Mouse (Mus musculus): Measurements from ENCODE around the gene Nptn. TPM values are rescaled to one million over a fixed set of nuclear protein-coding genes. Genes with fewer than 3 reads are reported as not detected.

Nptn gene
- total RNA-seq, 2 experiments from 2014 or later, result 987 to 1,013 TPM

- intact Hi-C loops (cut with DNase I), result loop anchor here (10.0 kb wide), 1 partner anchor 207 kb away; no protein-coding TSS in a partner anchor
- DNase-seq (ENCODE audit: low spot score in 2 of 2), result no peak
Measured at GRCm38 (mm10) chr9:58668171-58668570, 86.1 kb downstream of the Nptn start.

- intact Hi-C loops (cut with DNase I), result loop anchor here (10.0 kb wide), 1 partner anchor 206 kb away; no protein-coding TSS in a partner anchor
- DNase-seq (ENCODE audit: low spot score in 2 of 2), result no peak
Measured at GRCm38 (mm10) chr9:58669071-58669470, 87.0 kb downstream of the Nptn start.

GRCm38 (mm10) chr9:58669819-58670218, 87.8 kb downstream of the Nptn start:
- DNase-seq (ENCODE audit: low spot score in 2 of 2), result no peak
- intact Hi-C loops (cut with DNase I), result loop anchor here (10.0 kb wide), 1 partner anchor 205 kb away; no protein-coding TSS in a partner anchor

GRCm38 (mm10) chr9:58672474-58672873, 90.4 kb downstream of the Nptn start:
- intact Hi-C loops (cut with DNase I), result no loop called here

GRCm38 (mm10) chr9:58674736-58675135, 92.7 kb downstream of the Nptn start:
- intact Hi-C loops (cut with DNase I), result no loop called here
- no peak for DNase-seq (ENCODE audit: low spot score in 2 of 2)

More at GRCm38 (mm10) chr9:58672474-58672873, 90.4 kb downstream of the Nptn start:
- DNase-seq (ENCODE audit: low spot score in 2 of 2), result no peak

- no peak for DNase-seq (ENCODE audit: low spot score in 2 of 2)
- intact Hi-C loops (cut with DNase I), result no loop called here
Measured at GRCm38 (mm10) chr9:58675371-58675770, 93.3 kb downstream of the Nptn start.

- intact Hi-C loops (cut with DNase I), result no loop called here
- DNase-seq (ENCODE audit: low spot score in 2 of 2), result no peak
Measured at GRCm38 (mm10) chr9:58681411-58681810, 99.4 kb downstream of the Nptn start.

- intact Hi-C loops (cut with DNase I), result no loop called here
- no peak for DNase-seq (ENCODE audit: low spot score in 2 of 2)
Measured at GRCm38 (mm10) chr9:58682106-58682505, 100.1 kb downstream of the Nptn start.

GRCm38 (mm10) chr9:58683372-58683771, 101.3 kb downstream of the Nptn start:
- intact Hi-C loops (cut with DNase I), result no loop called here

GRCm38 (mm10) chr9:58685290-58685689, 103.2 kb downstream of the Nptn start:
- no peak for DNase-seq (ENCODE audit: low spot score in 2 of 2)
- intact Hi-C loops (cut with DNase I), result no loop called here

More at GRCm38 (mm10) chr9:58683372-58683771, 101.3 kb downstream of the Nptn start:
- DNase-seq (ENCODE audit: low spot score in 2 of 2), result no peak

GRCm38 (mm10) chr9:58688076-58688475, 106.0 kb downstream of the Nptn start:
- intact Hi-C loops (cut with DNase I), result no loop called here
- DNase-seq (ENCODE audit: low spot score in 2 of 2), result no peak

GRCm38 (mm10) chr9:58690701-58691100, 108.7 kb downstream of the Nptn start:
- intact Hi-C loops (cut with DNase I), result no loop called here

GRCm38 (mm10) chr9:58691471-58691870, 109.4 kb downstream of the Nptn start:
- no peak for DNase-seq (ENCODE audit: low spot score in 2 of 2)
- intact Hi-C loops (cut with DNase I), result no loop called here

More at GRCm38 (mm10) chr9:58690701-58691100, 108.7 kb downstream of the Nptn start:
- no peak for DNase-seq (ENCODE audit: low spot score in 2 of 2)

GRCm38 (mm10) chr9:58698486-58698885, 116.4 kb downstream of the Nptn start:
- intact Hi-C loops (cut with DNase I), result no loop called here
- no peak for DNase-seq (ENCODE audit: low spot score in 2 of 2)

GRCm38 (mm10) chr9:58701751-58702150, 119.7 kb downstream of the Nptn start:
- no peak for DNase-seq (ENCODE audit: low spot score in 2 of 2)
- intact Hi-C loops (cut with DNase I), result no loop called here

- intact Hi-C loops (cut with DNase I), result no loop called here
- no peak for DNase-seq (ENCODE audit: low spot score in 2 of 2)
Measured at GRCm38 (mm10) chr9:58703766-58704165, 121.7 kb downstream of the Nptn start.

- intact Hi-C loops (cut with DNase I), result no loop called here
- no peak for DNase-seq (ENCODE audit: low spot score in 2 of 2)
Measured at GRCm38 (mm10) chr9:58706024-58706423, 124.0 kb downstream of the Nptn start.

Other genes starting within 250 kb of the Nptn start
- not detected for gene Tbc1d21, start 211.8 kb upstream of the Nptn start, total RNA-seq (2021)
- 100 to 1,000 TPM; 155 to 173 TPM for gene Insyn1, start 93.6 kb upstream of the Nptn start, total RNA-seq (2021)
- gene Cd276, start 26.8 kb upstream of the Nptn start, total RNA-seq (2021), result 10 to 100 TPM; 13.2 to 14.6 TPM
- not detected for gene Rec114, start 161.7 kb downstream of the Nptn start, total RNA-seq (2021)
- 10 to 100 TPM in 1 of 2 experiments, 1 to 10 TPM in 1; 9.9 to 11.3 TPM for gene Hcn4, start 241.2 kb downstream of the Nptn start, total RNA-seq (2021)